Mouse (Mus musculus) left cerebral cortex, adult 2 months (tissue): ENCODE results near the gene Ccl22. TPM values are rescaled to one million over a fixed set of nuclear protein-coding genes. Genes with fewer than 3 reads are reported as not detected.

ENCODE experiments used
- DNase-seq, 2 experiments: peaks; one replicate each; pipeline ENCODE4 v3.0.0; 2021 to 2022; ENCODE audit warnings: low spot score in 2 of 2, mixed read lengths in 1 of 2; ENCODE audit errors: extremely low spot score in 1 of 2
- H3K27ac ChIP-seq: fragments of 200-600 bp; 2 replicates; pipeline ENCODE4 v1.8.1; 2022
- H3K4me3 ChIP-seq: fragments of 200-600 bp; 2 replicates; pipeline ENCODE4 v1.8.1; 2022
- CTCF ChIP-seq: fragments of 200-600 bp; IDR thresholded peaks from 2 replicates; pipeline ENCODE4 v1.8.1; 2022; ENCODE audit warnings: antibody characterized with exemption, mild to moderate bottlenecking, moderate library complexity
- intact Hi-C: fragments of 180-260 bp; cut with DNase I; formaldehyde crosslinking; loops from one replicate; pipeline ENCODE4 v1.15.1; 2025
- total RNA-seq, 2 experiments: library from RNA; stranded (reverse); gene quantifications; 2 replicates each; pipeline ENCODE4 v1.2.3; 2021

Ccl22 gene
- total RNA-seq, 2 experiments from 2014 or later = 0.14 TPM; not detected in 1

- TF ChIP-seq CTCF = no peak
These were observed 39.7 kb upstream of the Ccl22 start for GRCm38 (mm10) chr8:94705581-94706245.

GRCm38 (mm10) chr8:94706732-94707395 is 38.5 kb upstream of the Ccl22 start:
- no peak for DNase-seq
- Histone ChIP-seq H3K4me3 (no peak overlapping the region), H3K27ac (peak overlapping the region; percentile 66)
- no peak for TF ChIP-seq CTCF
- intact Hi-C loops = loop anchor here (10.0 kb wide), 1 partner anchor 198 kb away; no protein-coding TSS in a partner anchor

More at GRCm38 (mm10) chr8:94705581-94706245, 39.7 kb upstream of the Ccl22 start:
- Histone ChIP-seq H3K4me3 (no peak overlapping the region), H3K27ac (no peak overlapping the region)
- no peak for DNase-seq
- intact Hi-C loops = loop anchor here (10.0 kb wide), 1 partner anchor 199 kb away; no protein-coding TSS in a partner anchor

DNA sequence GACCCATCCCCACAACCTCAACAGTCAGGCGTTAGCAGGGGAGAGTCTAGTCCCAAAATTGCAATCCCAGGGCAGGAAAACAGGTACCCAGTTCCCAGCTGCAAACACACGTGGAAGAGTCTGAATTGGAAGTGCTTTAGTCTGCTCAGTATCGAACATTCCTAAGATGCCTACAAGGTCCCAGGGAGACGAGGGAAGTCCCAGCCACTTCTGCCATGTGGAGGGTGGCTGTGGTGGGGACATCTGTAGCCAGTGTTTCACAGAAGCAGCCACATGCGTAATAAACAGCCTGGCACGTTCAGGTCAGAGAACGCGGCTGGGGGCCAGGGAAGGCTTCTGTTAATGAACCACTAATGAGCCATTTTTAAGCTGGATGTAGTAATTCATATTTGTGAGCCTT is 35.1 kb upstream of the Ccl22 start:
- no peak for TF ChIP-seq CTCF
- DNase-seq = no peak
- intact Hi-C loops = no loop called here
- no peak overlapping the region for H3K27ac ChIP-seq
- no peak overlapping the region for H3K4me3 ChIP-seq

DNA sequence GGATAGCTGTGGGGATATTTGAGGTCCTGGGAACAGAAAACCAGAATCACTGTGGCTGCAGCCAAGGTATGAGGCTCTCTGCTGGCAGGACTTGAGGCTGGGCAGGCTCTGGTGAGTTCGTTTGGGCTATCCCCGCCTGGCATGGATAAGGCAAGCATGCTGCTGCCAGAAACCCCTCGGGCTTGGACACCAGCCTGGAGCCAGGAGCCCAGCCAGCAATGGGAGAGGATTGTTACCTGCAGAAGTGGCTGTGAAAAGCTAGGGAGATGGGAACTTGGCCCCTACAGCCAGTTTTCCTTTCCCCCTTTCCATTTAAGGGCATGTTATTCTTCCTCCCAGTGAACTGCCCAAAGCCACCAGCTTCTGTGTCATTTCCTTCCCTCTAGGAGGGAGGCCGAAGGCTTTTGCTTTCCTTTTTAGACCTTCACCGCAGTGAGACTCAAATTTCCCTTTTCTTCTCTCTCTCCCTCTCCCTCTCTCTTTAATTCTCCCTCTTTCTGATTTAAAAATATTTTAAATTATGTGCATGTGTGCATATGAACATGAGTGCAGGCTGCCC is 34.2 kb upstream of the Ccl22 start:
- Histone ChIP-seq H3K27ac (no peak overlapping the region), H3K4me3 (no peak overlapping the region)
- DNase-seq = no peak
- TF ChIP-seq CTCF = no peak
- intact Hi-C loops = no loop called here

GRCm38 (mm10) chr8:94714556-94714955 is 30.8 kb upstream of the Ccl22 start:
- H3K4me3 ChIP-seq = no peak overlapping the region
- no peak for TF ChIP-seq CTCF
- DNase-seq = no peak
- no peak overlapping the region for H3K27ac ChIP-seq
- intact Hi-C loops = no loop called here

DNA sequence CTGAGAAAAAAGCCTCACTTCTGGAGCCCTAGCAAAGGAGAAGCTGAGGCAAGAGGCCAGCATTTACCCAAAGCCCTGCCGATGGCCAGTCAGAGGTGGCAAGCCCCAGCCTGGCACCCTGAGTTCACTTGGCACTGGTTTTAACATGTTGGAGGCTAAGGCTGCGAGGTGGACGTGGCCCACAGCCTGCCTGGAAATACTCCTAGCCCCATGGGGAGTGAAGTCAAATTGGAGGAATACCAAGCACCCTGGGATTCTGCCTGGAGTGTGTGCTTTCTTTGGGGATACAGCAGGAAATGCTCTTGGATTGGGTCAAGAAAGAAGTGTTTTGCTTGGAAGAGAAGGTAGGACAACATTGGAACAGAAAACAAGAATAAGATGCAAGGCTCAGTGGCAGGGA is 29.5 kb upstream of the Ccl22 start:
- intact Hi-C loops = loop anchor here (5.0 kb wide), 1 partner anchor 41 kb away; no protein-coding TSS in a partner anchor
- no peak overlapping the region for H3K27ac ChIP-seq
- no peak for TF ChIP-seq CTCF

GRCm38 (mm10) chr8:94716841-94717240 is 28.5 kb upstream of the Ccl22 start:
- intact Hi-C loops = loop anchor here (5.0 kb wide), 1 partner anchor 40 kb away; no protein-coding TSS in a partner anchor
- no peak for TF ChIP-seq CTCF
- DNase-seq = no peak
- Histone ChIP-seq H3K4me3 (no peak overlapping the region), H3K27ac (no peak overlapping the region)

More for the DNA sequence above, 29.5 kb upstream of the Ccl22 start:
- H3K4me3 ChIP-seq = no peak overlapping the region
- no peak for DNase-seq

- no peak overlapping the region for H3K4me3 ChIP-seq
- intact Hi-C loops = no loop called here
- TF ChIP-seq CTCF = no peak
- no peak for DNase-seq
- no peak overlapping the region for H3K27ac ChIP-seq
These were observed 19.4 kb upstream of the Ccl22 start for GRCm38 (mm10) chr8:94725998-94726397.

- intact Hi-C loops = no loop called here
- DNase-seq = no peak
- Histone ChIP-seq H3K27ac (no peak overlapping the region), H3K4me3 (no peak overlapping the region)
- TF ChIP-seq CTCF = no peak
These were observed 16.1 kb upstream of the Ccl22 start for GRCm38 (mm10) chr8:94729301-94729700.

GRCm38 (mm10) chr8:94733821-94734465 is 11.4 kb upstream of the Ccl22 start:
- no peak for DNase-seq
- intact Hi-C loops = no loop called here
- no peak for TF ChIP-seq CTCF
- Histone ChIP-seq H3K4me3 (no peak overlapping the region), H3K27ac (no peak overlapping the region)

- Histone ChIP-seq H3K27ac (no peak overlapping the region), H3K4me3 (no peak overlapping the region)
- TF ChIP-seq CTCF = no peak
- DNase-seq = no peak
- intact Hi-C loops = no loop called here
These were observed 10.5 kb upstream of the Ccl22 start for GRCm38 (mm10) chr8:94734735-94735350.
